Mouse (Mus musculus) olfactory bulb, adult 2 months (tissue): ENCODE data around the gene Cd34.

Source experiments
- CTCF ChIP-seq: fragments of 200-500 bp; IDR thresholded peaks from 2 replicates; pipeline ENCODE4 v1.5.1; 2012; ENCODE audit warnings: low read depth, mild to moderate bottlenecking, low read length, moderate library complexity; ENCODE audit not compliant: insufficient read depth
- POLR2A ChIP-seq: fragments of 200-500 bp; IDR thresholded peaks from 2 replicates; pipeline ENCODE4 v1.6.1; 2012; ENCODE audit warnings: mild to moderate bottlenecking, low read depth, low read length, moderate library complexity; ENCODE audit not compliant: insufficient read depth

- TF ChIP-seq CTCF = no peak
- TF ChIP-seq POLR2A = no peak
Measured at GRCm38 (mm10) chr1:194998396-194998795, 59.8 kb downstream of the Cd34 start.
